Mouse (Mus musculus) liver, postnatal 0 days (tissue): ENCODE data around the gene Galr2. TPM values are rescaled to one million over a fixed set of nuclear protein-coding genes. Genes with fewer than 3 reads are reported as not detected.

Source experiments
- ATAC-seq: fragments of 200-750 bp; cut with Nextera tagmentation; 2 replicates; pipeline ENCODE4 v1.8.0; 2017; ENCODE audit warnings: mild to moderate bottlenecking, moderate library complexity
- DNase-seq: peaks from one replicate; pipeline ENCODE4 v3.0.0-alpha.2; 2016
- H3K27ac ChIP-seq: fragments of 300-500 bp; sonication (generic); 2 replicates; pipeline ENCODE4 v1.5.1; 2014; ENCODE audit warnings: antibody characterized with exemption, moderate library complexity, mild to moderate bottlenecking, low read depth
- H3K27me3 ChIP-seq: fragments of 300-500 bp; sonication (generic); 2 replicates; pipeline ENCODE4 v1.6.1; 2014; ENCODE audit warnings: low read length, control low read depth, mixed read lengths; ENCODE audit not compliant: insufficient read depth
- H3K36me3 ChIP-seq: fragments of 300-500 bp; sonication (generic); replicated peaks from 2 replicates; pipeline ENCODE4 v1.6.1; 2014; ENCODE audit warnings: mild to moderate bottlenecking, control low read depth, low read length, moderate library complexity, mixed read lengths; ENCODE audit not compliant: insufficient read depth
- H3K4me1 ChIP-seq: fragments of 300-500 bp; sonication (generic); 2 replicates; pipeline ENCODE4 v1.6.1; 2014; ENCODE audit warnings: antibody characterized with exemption, mild to moderate bottlenecking, control low read depth; ENCODE audit not compliant: insufficient read depth
- H3K4me2 ChIP-seq: fragments of 300-500 bp; sonication (generic); 2 replicates; pipeline ENCODE4 v1.6.1; 2014; ENCODE audit warnings: low read depth, mild to moderate bottlenecking, low read length, moderate library complexity, mixed read lengths
- H3K4me3 ChIP-seq: fragments of 300-500 bp; sonication (generic); 2 replicates; pipeline ENCODE4 v1.5.1; 2014; ENCODE audit warnings: low read depth, low read length
- H3K9ac ChIP-seq: fragments of 300-500 bp; sonication (generic); replicated peaks from 2 replicates; pipeline ENCODE4 v1.6.1; 2014; ENCODE audit warnings: mild to moderate bottlenecking, moderate library complexity
- H3K9me3 ChIP-seq: fragments of 300-500 bp; sonication (generic); 2 replicates; pipeline ENCODE4 v1.6.1; 2016; ENCODE audit warnings: mild to moderate bottlenecking, control low read depth, low read length, mixed read lengths
- CTCF ChIP-seq: sonication (generic); IDR thresholded peaks from 2 replicates; pipeline ENCODE4 v1.5.1; 2016; ENCODE audit warnings: antibody characterized with exemption, low read depth
- EP300 ChIP-seq: IDR thresholded peaks from 2 replicates; pipeline ENCODE4 v1.6.1; 2016; ENCODE audit warnings: antibody characterized with exemption, low read depth, mild to moderate bottlenecking
- WGBS: fragments of 180-500 bp; shearing (Covaris S2); extraction: QIAGEN DNeasy Blood & Tissue Kit; methylation state at CpG from one replicate; pipeline ENCODE4 v1.1.7; 2014; ENCODE audit not compliant: insufficient replicate concordance; 5-methylcytosine and 5-hydroxymethylcytosine counted together
- polyA plus RNA-seq: library from polyadenylated mRNA; unstranded; fragments of >200 nt; fragmentation: Nextera tagmentation; extraction: Ambion mirVana; gene quantifications from 2 replicates; pipeline ENCODE4 v1.2.1, GENCODE M21; 2015

The Galr2 gene
- polyA plus RNA-seq, 1 experiment from 2014 or later = not detected

DNA sequence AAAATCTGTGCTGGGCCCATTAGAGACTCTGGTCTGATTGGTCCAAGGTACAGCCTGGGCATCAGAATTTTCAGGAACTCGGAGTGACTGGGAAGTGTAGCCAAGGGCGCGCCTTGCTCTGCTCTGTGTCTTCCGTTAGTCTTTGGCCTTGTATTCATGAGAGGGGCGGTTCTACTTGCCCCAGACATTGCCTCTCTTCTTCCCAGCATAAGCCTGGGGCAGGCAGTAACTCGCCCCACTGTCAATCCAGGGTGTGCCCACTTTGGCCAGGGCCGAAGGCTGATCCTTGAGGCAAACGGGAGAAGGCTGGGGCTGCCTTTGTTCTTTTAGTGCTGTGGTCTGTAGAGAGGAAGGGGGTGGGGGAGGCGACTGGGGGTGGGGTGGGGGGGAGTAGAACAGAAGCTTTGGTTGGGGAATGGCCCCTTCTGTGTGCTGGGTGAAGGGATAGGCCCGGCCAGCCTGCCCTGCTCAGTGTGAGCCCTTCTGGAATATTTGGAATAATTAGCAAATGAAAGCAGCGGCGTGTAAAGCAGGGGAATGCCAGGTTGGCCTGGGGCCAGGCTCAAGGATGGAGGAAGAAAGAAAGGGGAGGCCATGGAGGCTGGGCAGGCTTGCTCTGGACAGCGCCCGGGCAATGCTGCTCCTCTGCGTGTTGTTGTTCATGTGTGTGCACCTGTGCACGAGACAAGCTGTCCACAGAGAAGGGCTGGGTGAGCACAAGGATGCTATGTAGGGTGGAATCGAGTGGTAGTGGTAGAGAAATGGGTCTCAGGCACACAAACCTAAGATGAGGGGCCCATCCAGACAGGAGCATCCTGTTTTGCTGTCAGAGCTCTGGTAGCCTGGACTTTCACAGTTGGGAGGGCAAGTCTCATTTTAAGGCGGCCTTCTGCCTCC, 48.8 kb downstream of the Galr2 start:
- DNase-seq = no peak
- no peaks in the 10 kb centered on the region for H3K36me3 ChIP-seq
- H3K27me3 ChIP-seq = peaks cover 15% of the 10 kb centered on the region
- TF ChIP-seq CTCF (no peak), EP300 (no peak)
- H3K4me3 ChIP-seq = no peak overlapping the region
- no peaks in the 10 kb centered on the region for H3K9me3 ChIP-seq
- peaks cover 19% of the 10 kb centered on the region for H3K4me1 ChIP-seq
- no peak overlapping the region for H3K4me2 ChIP-seq
- no peak overlapping the region for H3K9ac ChIP-seq
- WGBS = 70% methylated on average over 18 of the region's 18 CpGs
- ATAC-seq = no peak
- no peak overlapping the region for H3K27ac ChIP-seq

DNA sequence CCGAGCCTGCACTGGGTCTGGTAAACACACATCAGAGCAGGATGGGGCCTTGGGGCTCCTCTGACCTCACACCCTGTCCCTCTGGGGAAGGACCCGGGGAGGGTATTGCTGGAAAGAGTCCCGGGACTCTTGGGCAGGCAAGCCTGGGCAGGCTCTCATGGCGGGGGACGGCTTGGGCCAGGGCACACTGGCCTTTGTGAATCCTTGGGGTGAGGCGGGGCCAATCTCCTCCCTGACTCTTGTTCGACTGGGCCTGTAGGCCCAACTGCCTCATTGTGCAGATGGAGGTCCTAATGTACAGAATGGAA, 49.4 kb downstream of the Galr2 start:
- no peak overlapping the region for H3K27ac ChIP-seq
- H3K4me1 ChIP-seq = peaks cover 24% of the 10 kb centered on the region
- no peak overlapping the region for H3K9ac ChIP-seq
- no peak overlapping the region for H3K4me2 ChIP-seq
- no peak for DNase-seq
- no peak overlapping the region for H3K4me3 ChIP-seq
- H3K9me3 ChIP-seq = no peaks in the 10 kb centered on the region
- no peaks in the 10 kb centered on the region for H3K36me3 ChIP-seq
- TF ChIP-seq CTCF = no peak
- no peak for TF ChIP-seq EP300
- WGBS = 69% methylated on average over 7 of the region's 7 CpGs
- ATAC-seq = no peak
- H3K27me3 ChIP-seq = peaks cover 21% of the 10 kb centered on the region

GRCm38 (mm10) chr11:116332232-116332982, 51.7 kb downstream of the Galr2 start:
- no peak overlapping the region for H3K9ac ChIP-seq

DNA sequence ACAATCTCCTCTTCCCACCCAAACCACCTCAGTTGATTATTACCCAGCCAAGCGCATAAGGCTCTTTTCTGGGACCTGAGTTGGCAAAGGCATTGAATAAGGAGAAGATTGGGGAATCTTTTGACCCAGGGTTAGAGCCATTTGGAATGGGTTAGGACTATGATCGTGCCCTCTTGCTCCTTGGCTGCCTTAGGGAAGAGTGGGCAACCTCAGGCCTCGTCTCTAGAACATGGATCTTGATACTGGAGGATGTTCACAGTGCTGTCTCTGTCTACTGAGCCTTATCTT, 52.2 kb downstream of the Galr2 start:
- Histone ChIP-seq H3K27me3 (peaks cover 26% of the 10 kb centered on the region), H3K4me1 (peaks cover 36% of the 10 kb centered on the region), H3K9ac (no peak overlapping the region), H3K27ac (no peak overlapping the region), H3K4me3 (no peak overlapping the region), H3K36me3 (no peaks in the 10 kb centered on the region), H3K9me3 (no peaks in the 10 kb centered on the region), H3K4me2 (no peak overlapping the region)
- TF ChIP-seq CTCF (no peak), EP300 (no peak)
- DNase-seq (no peak), ATAC-seq (no peak)
- WGBS = 52% methylated on average over 3 of the region's 3 CpGs

More at GRCm38 (mm10) chr11:116332232-116332982, 51.7 kb downstream of the Galr2 start:
- Histone ChIP-seq H3K4me3 (no peak overlapping the region), H3K9me3 (no peaks in the 10 kb centered on the region), H3K4me1 (peaks cover 32% of the 10 kb centered on the region), H3K36me3 (no peaks in the 10 kb centered on the region), H3K4me2 (no peak overlapping the region), H3K27me3 (peaks cover 26% of the 10 kb centered on the region), H3K27ac (no peak overlapping the region)
- DNase-seq = no peak
- WGBS = 59% methylated on average over 15 of the region's 19 CpGs
- no peak for TF ChIP-seq CTCF
- TF ChIP-seq EP300 = no peak
- no peak for ATAC-seq

Other genes with a start within 250 kb of the Galr2 start
- gene Unc13d, start 203.0 kb upstream of the Galr2 start, polyA plus RNA-seq = 6.1 and 6.9 TPM in 2 replicates
- gene Wbp2, start 193.9 kb upstream of the Galr2 start, polyA plus RNA-seq = 63.3 and 65.0 TPM in 2 replicates
- gene Trim47, start 153.7 kb upstream of the Galr2 start, polyA plus RNA-seq = 5.7 and 7.4 TPM in 2 replicates
- 1.1 and 1.2 TPM in 2 replicates for gene Trim65, start 149.8 kb upstream of the Galr2 start, polyA plus RNA-seq
- gene Mrpl38, start 142.1 kb upstream of the Galr2 start, polyA plus RNA-seq = 43.9 and 44.0 TPM in 2 replicates
- gene Fbf1, start 112.8 kb upstream of the Galr2 start, polyA plus RNA-seq = 2.2 and 2.3 TPM in 2 replicates
- gene Ten1, start 82.1 kb upstream of the Galr2 start, polyA plus RNA-seq = 20.7 and 22.8 TPM in 2 replicates
- gene Acox1, start 81.9 kb upstream of the Galr2 start, polyA plus RNA-seq = 258 and 304 TPM in 2 replicates
- 0.06 and 0.07 TPM in 2 replicates for gene Evpl, start 42.9 kb upstream of the Galr2 start, polyA plus RNA-seq
- 20.9 and 23.8 TPM in 2 replicates for gene Srp68, start 6.7 kb upstream of the Galr2 start, polyA plus RNA-seq
- gene Exoc7, start 26.3 kb downstream of the Galr2 start, polyA plus RNA-seq = 18.1 and 18.4 TPM in 2 replicates
- 0.07 and 0.14 TPM in 2 replicates for gene Foxj1, start 54.5 kb downstream of the Galr2 start, polyA plus RNA-seq
- gene Rnf157, start 132.1 kb downstream of the Galr2 start, polyA plus RNA-seq = 1.5 and 2.2 TPM in 2 replicates
- gene Ubald2, start 153.2 kb downstream of the Galr2 start, polyA plus RNA-seq = 29.2 and 29.8 TPM in 2 replicates
- gene Qrich2, start 185.3 kb downstream of the Galr2 start, polyA plus RNA-seq = 0.06 TPM in 1 of 2 replicates, not detected in the other
- 64.4 and 67.4 TPM in 2 replicates for gene Prpsap1, start 213.3 kb downstream of the Galr2 start, polyA plus RNA-seq
- 15.5 and 17.4 TPM in 2 replicates for gene Sphk1, start 250.0 kb downstream of the Galr2 start, polyA plus RNA-seq